Mouse (Mus musculus) left cerebral cortex, postnatal 36 days (tissue): ENCODE data around the gene Calr. TPM values are rescaled to one million over a fixed set of nuclear protein-coding genes. Genes with fewer than 3 reads are reported as not detected.

Source experiments
- DNase-seq, 2 experiments: peaks; one replicate each; pipeline ENCODE4 v3.0.0; 2021 to 2022; ENCODE audit warnings: low spot score in 2 of 2, mixed read lengths in 1 of 2
- intact Hi-C: fragments of 180-260 bp; cut with DNase I; formaldehyde crosslinking; loops from one replicate; pipeline ENCODE4 v1.15.1; 2025
- microRNA-seq: library from miRNA; unstranded; fragments of <30 nt; microRNA quantifications from one replicate; pipeline ENCODE4 v1.2.0, GENCODE M21; 2022
- total RNA-seq, 2 experiments: library from RNA; stranded (reverse); gene quantifications; 2 replicates each; pipeline ENCODE4 v1.2.3; 2021

The Calr gene
- total RNA-seq, 2 experiments from 2014 or later: 435 to 511 TPM

- intact Hi-C loops: no loop called here
- no peak for DNase-seq
These were observed 49.4 kb downstream of the Calr start for GRCm38 (mm10) chr8:84797256-84797797.

- intact Hi-C loops: loop anchor here (1.0 kb wide), 1 partner anchor 19 kb away; no protein-coding TSS in a partner anchor
- peak in 1 of 2 experiments; percentile 70 for DNase-seq
These were observed 52.2 kb downstream of the Calr start for GRCm38 (mm10) chr8:84794486-84794885.

- peak; percentile 71 for DNase-seq
- intact Hi-C loops: loop anchor here (1.0 kb wide), 1 partner anchor 19 kb away; no protein-coding TSS in a partner anchor
These were observed 52.8 kb downstream of the Calr start for GRCm38 (mm10) chr8:84793791-84794485.

GRCm38 (mm10) chr8:84793134-84793533 lies 53.6 kb downstream of the Calr start:
- intact Hi-C loops: no loop called here
- no peak for DNase-seq

GRCm38 (mm10) chr8:84792429-84792947 lies 54.2 kb downstream of the Calr start:
- intact Hi-C loops: no loop called here
- no peak for DNase-seq

Small RNAs within 50 kb of the gene (microRNA-seq; reads per million reads assigned to microRNA genes)
- 7.9 reads per million, percentile 25 among the genes with 10 or more reads in this experiment for gene Mir7069

Other genes with a start within 250 kb of the Calr start
- 10 to 100 TPM in 1 of 2 experiments, 1 to 10 TPM in 1; 5.6 to 27.6 TPM for gene Ier2, start 184.1 kb downstream of the Calr start, total RNA-seq
- 100 to 1,000 TPM in 1 of 2 experiments, 10 to 100 TPM in 1; 84.5 to 124 TPM for gene Trmt1, start 160.6 kb downstream of the Calr start, total RNA-seq
- 10 to 100 TPM; 94.2 to 99.7 TPM for gene Nacc1, start 159.1 kb downstream of the Calr start, total RNA-seq
- gene Lyl1, start 145.5 kb downstream of the Calr start, total RNA-seq: 1 to 10 TPM; 2.4 to 3.4 TPM
- not detected for gene G430095P16Rik, start 123.9 kb downstream of the Calr start, total RNA-seq
- gene Nfix, start 46.6 kb downstream of the Calr start, total RNA-seq: 100 to 1,000 TPM; 303 to 353 TPM
- 10 to 100 TPM; 10.3 to 10.9 TPM for gene Dand5, start 24.1 kb downstream of the Calr start, total RNA-seq
- gene Gadd45gip1, start 15.4 kb downstream of the Calr start, total RNA-seq: 10 to 100 TPM; 26.3 to 26.9 TPM
- 10 to 100 TPM; 77.9 to 78.8 TPM for gene Rad23a, start 6.3 kb downstream of the Calr start, total RNA-seq
- gene Farsa, start 10.1 kb upstream of the Calr start, total RNA-seq: 10 to 100 TPM; 46.2 to 47.8 TPM
- 1 to 10 TPM; 8.3 TPM for gene Syce2, start 25.2 kb upstream of the Calr start, total RNA-seq
- gene Gcdh, start 47.0 kb upstream of the Calr start, total RNA-seq: 10 to 100 TPM; 29.6 to 42.4 TPM
- gene Klf1, start 55.0 kb upstream of the Calr start, total RNA-seq: not detected
- 1 to 10 TPM; 3.1 to 4.1 TPM for gene Dnase2a, start 61.6 kb upstream of the Calr start, total RNA-seq
- gene Mast1, start 90.4 kb upstream of the Calr start, total RNA-seq: 10 to 100 TPM; 85.9 to 94.2 TPM
- gene Rtbdn, start 100.1 kb upstream of the Calr start, total RNA-seq: 1 to 10 TPM in 1 of 2 experiments, under 1 TPM in 1; 0.84 to 1.7 TPM
- gene Gm49661, start 122.5 kb upstream of the Calr start, total RNA-seq: 1 to 10 TPM in 1 of 2 experiments, not detected in 1; 1.6 TPM
- 100 to 1,000 TPM; 324 to 340 TPM for gene Prdx2, start 122.7 kb upstream of the Calr start, total RNA-seq
- gene Rnaseh2a, start 122.8 kb upstream of the Calr start, total RNA-seq: 10 to 100 TPM; 41.2 to 55.4 TPM
- 100 to 1,000 TPM in 1 of 2 experiments, 10 to 100 TPM in 1; 43.2 to 133 TPM for gene Junb, start 131.8 kb upstream of the Calr start, total RNA-seq
- gene Hook2, start 143.7 kb upstream of the Calr start, total RNA-seq: 10 to 100 TPM in 1 of 2 experiments, 1 to 10 TPM in 1; 8.2 to 10.0 TPM
- gene Best2, start 167.6 kb upstream of the Calr start, total RNA-seq: not detected
- gene Asna1, start 178.3 kb upstream of the Calr start, total RNA-seq: 100 to 1,000 TPM; 119 to 143 TPM
- gene Trir, start 179.9 kb upstream of the Calr start, total RNA-seq: 100 to 1,000 TPM; 124 to 132 TPM
- gene Tnpo2, start 190.0 kb upstream of the Calr start, total RNA-seq: 100 to 1,000 TPM; 160 to 169 TPM
- 10 to 100 TPM; 21.7 to 22.8 TPM for gene Fbxw9, start 213.1 kb upstream of the Calr start, total RNA-seq
- not detected for gene Gm5741, start 221.0 kb upstream of the Calr start, total RNA-seq
- gene Dhps, start 224.8 kb upstream of the Calr start, total RNA-seq: 10 to 100 TPM; 64.4 to 68.5 TPM
- gene Wdr83os, start 233.8 kb upstream of the Calr start, total RNA-seq: 10 to 100 TPM; 48.2 to 54.8 TPM
- 10 to 100 TPM; 26.0 to 28.9 TPM for gene Wdr83, start 234.4 kb upstream of the Calr start, total RNA-seq
- 10 to 100 TPM; 36.6 to 38.2 TPM for gene Man2b1, start 236.3 kb upstream of the Calr start, total RNA-seq